Mouse (Mus musculus): ENCODE measurements at regions not wholly inside any gene's neighbourhood (a gene's known extent, or its start where the extent isn't known, plus 50 kb on each side); places are given as distances from the start of the nearest gene placed in this dataset.

GRCm38 (mm10) chr16:51315608-51316007 lies 715.4 kb upstream of the Cblb start:
- DNase-seq (ENCODE audit: low spot score), result peak; percentile 8

DNA sequence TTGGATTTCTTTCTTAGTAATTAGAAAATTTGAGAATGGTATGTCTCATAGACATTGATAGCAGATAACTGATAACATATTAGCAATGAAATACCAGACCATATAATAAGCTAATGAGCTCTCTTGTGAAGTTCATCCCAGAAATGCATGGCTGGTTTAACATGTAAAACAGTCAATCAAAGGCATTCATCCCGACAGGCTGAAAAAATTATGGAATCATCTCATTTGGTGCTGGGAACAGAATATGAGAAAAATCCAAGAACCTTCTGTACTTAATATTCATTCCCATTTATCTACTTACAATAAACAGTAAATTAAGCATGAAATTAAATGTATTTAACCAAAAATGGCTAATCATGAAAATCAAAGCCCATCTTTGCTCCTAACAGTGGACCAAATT lies 698.8 kb upstream of the Cblb start:
- DNase-seq (ENCODE audit: low spot score), result no peak

DNA sequence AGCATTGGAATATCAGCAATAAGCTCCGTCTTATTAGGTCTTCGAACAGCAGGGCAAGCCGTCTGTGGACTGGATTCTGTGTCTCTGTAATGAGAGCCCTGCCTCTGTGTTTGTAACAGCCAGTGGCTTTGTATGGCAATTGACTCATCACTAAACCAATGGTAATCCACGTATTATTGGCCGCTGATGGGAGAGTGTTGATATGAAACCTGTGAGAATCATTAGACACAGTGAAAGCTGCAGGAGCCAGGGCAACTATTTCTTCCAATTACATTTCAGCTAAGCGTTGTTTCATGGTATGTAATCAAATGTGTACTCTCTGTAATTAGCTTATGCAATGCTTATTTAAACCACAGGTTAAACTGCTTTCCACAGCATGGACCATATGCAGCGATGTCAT lies 696.1 kb upstream of the Cblb start:
- no peak for DNase-seq (ENCODE audit: low spot score)

DNA sequence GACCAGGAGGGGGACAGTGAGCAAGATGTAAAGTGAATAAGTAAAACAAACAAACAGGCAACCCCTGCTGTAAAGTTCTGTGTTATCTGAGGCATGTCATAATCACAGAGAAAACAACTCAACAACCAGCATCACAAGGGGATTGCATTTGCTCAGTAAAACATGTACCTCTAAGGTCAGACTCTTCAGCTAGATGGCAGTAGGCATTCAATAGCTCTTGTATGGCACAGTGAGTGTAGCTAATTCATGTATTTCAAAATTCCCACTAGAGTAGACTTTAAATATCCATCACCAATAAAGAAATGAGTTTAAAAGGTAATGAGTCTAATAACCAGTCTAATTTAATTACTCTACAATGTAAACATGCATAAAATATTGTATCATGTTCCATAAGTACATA lies 683.9 kb upstream of the Cblb start:
- no peak for DNase-seq (ENCODE audit: low spot score)

GRCm38 (mm10) chr16:51352151-51352550 lies 678.9 kb upstream of the Cblb start:
- no peak for DNase-seq (ENCODE audit: low spot score)

GRCm38 (mm10) chr16:51353791-51354190 lies 677.2 kb upstream of the Cblb start:
- DNase-seq (ENCODE audit: low spot score), result no peak

GRCm38 (mm10) chr16:51370070-51370469 lies 661.0 kb upstream of the Cblb start:
- no peak for DNase-seq (ENCODE audit: low spot score)

- no peak for DNase-seq (ENCODE audit: low spot score)
Measured at GRCm38 (mm10) chr16:51386456-51386855, 644.6 kb upstream of the Cblb start.

DNA sequence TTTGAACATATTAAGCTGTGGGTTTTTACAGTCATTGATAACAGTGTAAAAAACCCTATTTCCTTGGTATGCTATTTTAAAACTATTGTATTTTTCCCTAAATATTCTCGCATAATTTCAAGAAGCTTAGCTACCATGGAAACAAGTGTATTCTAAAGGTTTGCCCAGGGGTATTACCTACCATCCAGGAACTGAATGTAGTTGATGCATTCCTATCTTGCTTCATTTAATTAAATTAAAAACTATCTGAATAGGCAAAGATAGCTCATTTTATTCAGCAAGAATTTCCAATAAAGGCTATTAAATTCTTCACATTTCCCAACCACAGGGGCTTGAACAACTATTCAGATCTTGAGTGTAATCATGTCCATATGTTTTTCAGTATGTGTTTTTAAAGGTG lies 643.5 kb upstream of the Cblb start:
- no peak for DNase-seq (ENCODE audit: low spot score)

- no peak for DNase-seq (ENCODE audit: low spot score)
Measured at GRCm38 (mm10) chr16:51393871-51394270, 637.2 kb upstream of the Cblb start.

Measured in c-Kit-positive CD71-positive TER-119-positive erythroid progenitor cells, embryonic 14.5 days (primary cell).